Mouse (Mus musculus): ENCODE measurements around the gene Dnajc5.
"Not testable (repeated sequence)": the region's sequence is repeated elsewhere in the genome, so short reads cannot be mapped to it uniquely, and the experiment has no call there.

Gene Dnajc5

DNA sequence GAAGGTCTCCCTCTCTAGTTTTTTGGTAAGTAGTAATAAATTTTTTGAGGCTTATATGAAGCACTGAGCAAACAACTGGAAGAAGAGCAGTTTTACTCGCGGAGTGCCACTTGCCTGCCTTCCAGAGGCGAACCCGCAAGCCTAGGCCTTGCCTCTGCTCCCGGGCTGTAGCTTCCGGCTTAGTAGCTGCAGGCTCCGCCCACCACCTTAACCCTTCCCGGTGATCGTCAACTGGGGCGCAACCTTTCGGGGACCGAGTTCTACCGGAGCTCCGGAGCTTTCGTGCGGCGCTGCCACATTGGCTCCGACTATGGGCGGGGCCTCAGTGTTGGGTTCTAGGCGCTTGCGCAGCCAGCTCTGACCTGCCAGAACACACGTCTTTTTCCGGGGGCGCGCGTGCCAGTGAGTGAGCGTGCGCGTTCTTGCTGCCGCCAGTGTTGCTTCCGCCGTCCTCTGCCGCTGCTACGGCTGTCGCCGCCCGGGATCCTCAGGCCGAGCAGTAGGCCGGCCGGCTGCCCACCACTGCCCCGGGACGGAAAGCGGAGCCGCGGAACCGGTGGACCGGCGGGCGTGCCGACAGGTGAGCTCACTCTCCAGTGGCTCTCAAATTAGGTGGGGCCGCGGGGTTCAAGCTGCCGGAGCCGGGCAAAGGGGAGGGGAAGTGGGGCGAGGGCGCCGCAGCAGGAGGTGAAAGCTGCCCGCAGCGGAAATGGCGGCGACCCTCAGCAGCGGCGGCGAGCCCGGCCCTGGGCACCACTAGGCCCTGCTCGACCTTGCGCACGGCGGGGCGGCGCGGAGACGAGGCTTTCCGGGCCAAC is at the start of gene Dnajc5:
Gene Dnajc5 (plus strand): TSS at position 368 of the 818 bp plus-strand sequence.
- DNase-seq (ENCODE audit: low read depth, low spot score), result peak; percentile 95

- no peak for DNase-seq (ENCODE audit: low read depth, low spot score)
Measured at GRCm38 (mm10) chr2:181471246-181471645, 49.0 kb upstream of the Dnajc5 start.

GRCm38 (mm10) chr2:181472256-181472827 is 47.9 kb upstream of the Dnajc5 start:
- no peak for DNase-seq (ENCODE audit: low read depth, low spot score)

- DNase-seq (ENCODE audit: low read depth, low spot score), result no peak
Measured at GRCm38 (mm10) chr2:181483120-181483519, 37.2 kb upstream of the Dnajc5 start.

DNA sequence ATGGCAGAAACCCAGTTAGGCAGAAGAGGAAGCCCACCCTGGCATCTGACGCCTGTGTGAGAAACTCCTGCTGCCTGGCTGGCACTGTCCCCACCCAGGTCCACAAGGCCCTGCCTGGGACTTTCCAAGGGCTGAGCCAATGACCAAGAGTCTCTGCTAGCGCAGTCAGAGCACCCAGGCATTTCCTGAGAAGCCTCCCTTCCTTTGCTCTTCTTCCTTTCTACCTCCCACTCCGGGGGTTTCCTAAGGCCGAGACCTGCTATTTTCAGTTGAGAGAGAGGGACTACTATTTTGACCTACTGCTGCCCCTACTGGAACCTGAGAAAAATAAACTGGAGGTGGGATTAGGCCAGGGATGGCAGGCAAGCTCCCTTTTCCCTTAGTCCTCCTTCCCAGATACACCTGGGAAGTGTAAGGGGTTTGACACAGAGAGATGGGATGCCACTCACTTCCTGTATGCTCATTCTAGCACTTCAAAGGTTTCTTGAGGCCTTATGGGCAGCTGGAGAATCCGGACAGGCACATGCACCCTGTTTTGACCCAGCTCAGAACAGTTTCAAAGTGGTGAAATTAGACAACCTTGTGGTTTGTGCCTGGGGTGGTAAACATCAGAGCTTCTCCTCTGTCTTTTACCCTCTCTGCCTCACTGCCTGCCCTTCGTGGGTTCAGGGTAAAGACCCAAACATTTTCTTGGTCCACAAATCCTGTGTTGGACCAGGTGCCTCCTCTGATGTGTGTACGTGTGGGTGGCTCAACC is 36.5 kb upstream of the Dnajc5 start:
- DNase-seq (ENCODE audit: low read depth, low spot score), result no peak

- no peak for DNase-seq (ENCODE audit: low read depth, low spot score)
Measured at GRCm38 (mm10) chr2:181484456-181485233, 35.6 kb upstream of the Dnajc5 start.

DNA sequence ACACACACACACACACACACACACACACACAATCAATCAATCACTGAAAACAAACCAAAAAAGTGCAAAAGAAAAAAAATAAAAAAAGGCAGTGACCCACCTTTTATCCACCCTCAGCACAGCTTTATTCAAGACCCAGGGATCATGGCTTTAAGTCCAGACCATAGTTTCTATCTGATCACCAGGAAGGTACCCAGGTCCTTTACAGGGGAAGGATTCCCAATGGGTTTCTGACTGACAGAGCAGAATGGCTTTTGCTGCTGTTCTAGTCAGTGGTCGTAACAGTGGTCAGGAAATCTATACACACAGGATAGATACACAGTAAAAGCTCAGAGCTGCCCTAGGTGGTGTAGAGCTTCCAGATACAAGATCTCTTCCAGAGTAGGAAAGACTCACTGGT is 34.5 kb upstream of the Dnajc5 start:
- DNase-seq (ENCODE audit: low read depth, low spot score), result no peak

- peak; percentile 34 for DNase-seq (ENCODE audit: low read depth, low spot score)
Measured at GRCm38 (mm10) chr2:181487338-181488277, 32.7 kb upstream of the Dnajc5 start.

DNA sequence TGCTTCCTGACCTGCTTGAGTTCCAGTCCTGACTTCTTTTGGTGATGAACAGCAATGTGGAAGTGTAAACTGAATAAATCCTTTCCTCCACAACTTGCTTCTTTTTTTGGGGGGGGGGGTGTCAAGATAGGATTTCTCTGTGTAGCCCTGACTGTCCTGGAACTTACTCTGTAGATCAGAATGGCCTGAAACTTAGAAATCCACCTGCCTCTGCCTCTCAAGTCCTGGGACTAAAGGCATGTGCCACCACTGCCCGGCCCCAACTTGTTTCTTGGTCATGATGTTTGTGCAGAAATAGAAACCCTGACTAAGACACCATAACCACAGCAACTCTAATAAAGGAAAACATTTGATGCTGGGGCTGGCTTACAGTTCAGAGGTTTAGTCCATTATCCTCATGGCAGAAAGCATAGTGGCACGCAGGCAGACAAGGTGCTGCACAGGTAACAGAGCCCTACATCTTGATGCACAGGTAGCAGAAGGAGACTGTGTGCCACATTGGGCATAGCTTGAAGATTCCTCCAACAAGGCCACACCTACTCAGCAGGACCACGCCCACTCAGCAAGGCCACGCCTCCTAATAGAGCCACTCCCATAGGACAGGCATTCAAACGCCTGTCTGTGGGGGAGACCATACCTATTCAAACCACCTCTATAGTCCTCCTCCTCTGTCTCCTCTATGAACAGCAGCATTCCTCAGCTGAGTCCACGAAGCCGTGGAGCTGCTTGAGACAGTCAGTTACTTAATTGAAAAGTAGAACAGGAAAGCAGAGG is 28.7 kb upstream of the Dnajc5 start:
- no peak for DNase-seq (ENCODE audit: low read depth, low spot score)

DNA sequence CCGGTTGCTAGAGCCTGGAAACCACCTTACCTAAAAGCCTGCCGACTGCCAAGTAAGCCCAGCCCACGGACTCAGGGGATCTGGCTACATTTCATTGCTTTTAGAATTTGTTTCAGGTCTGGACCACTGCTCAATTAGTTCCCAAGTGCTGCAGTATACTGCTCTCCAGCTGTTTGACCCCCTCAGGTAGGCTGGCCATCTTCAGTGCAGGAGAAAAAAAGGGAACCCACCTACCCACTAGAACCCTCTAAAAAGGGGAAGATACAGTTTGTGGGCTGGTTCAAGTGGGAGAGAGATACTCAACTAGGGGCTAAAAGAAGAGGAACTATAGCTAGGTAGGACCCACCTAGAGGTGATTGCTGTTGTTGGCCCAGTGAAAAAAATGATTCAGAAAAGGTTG is 28.1 kb upstream of the Dnajc5 start:
- no peak for DNase-seq (ENCODE audit: low read depth, low spot score)

- no peak for DNase-seq (ENCODE audit: low read depth, low spot score)
Measured at GRCm38 (mm10) chr2:181493156-181493927, 26.9 kb upstream of the Dnajc5 start, which contains the start of gene Abhd16b. TSS of gene Abhd16b (plus strand) at chr2:181493206.

- DNase-seq (ENCODE audit: low read depth, low spot score), result no peak
Measured at GRCm38 (mm10) chr2:181494266-181494945, 25.9 kb upstream of the Dnajc5 start.

DNA sequence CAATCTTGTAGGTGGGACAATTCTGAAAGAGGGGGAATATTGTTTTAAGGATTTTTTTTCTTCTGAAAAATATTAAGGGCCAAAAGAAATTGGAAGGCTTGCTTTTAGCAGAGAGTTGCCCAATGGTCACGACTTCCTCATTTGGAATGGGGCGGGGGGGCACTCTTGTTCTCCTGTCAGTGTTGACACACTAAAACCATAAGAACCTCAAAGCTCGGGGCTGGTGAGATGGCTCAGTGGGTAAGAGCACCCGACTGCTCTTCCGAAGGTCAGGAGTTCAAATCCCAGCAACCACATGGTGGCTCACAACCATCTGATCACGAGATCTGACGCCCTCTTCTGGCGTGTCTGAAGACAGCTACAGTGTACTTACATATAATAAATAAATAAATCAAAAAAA is 24.4 kb upstream of the Dnajc5 start:
- DNase-seq (ENCODE audit: low read depth, low spot score), result not testable (repeated sequence)

DNA sequence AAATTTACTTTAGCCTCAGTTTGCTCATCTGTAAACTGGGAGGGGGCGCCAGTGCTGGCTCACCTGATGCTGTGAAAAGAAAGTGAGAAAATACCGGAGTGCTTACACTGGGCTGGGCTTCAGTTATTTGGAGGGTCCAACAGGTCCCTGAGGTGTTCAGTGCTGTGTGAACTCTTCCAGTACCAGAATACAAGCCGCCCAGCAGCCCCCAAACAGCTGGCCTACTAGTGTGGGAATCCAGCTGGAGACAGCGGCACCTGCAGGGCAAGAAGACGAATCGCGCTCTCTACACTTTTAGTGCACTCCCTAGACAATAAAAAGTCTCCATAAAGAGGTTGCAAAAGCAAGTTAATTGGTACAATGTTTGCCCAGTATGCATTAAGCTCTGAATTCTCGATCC is 24.0 kb upstream of the Dnajc5 start:
- peak; percentile 63 for DNase-seq (ENCODE audit: low read depth, low spot score)

GRCm38 (mm10) chr2:181496831-181497547 is 23.3 kb upstream of the Dnajc5 start, which contains the start of gene Tpd52l2:
TSS of gene Tpd52l2 (plus strand) at chr2:181497142.
- DNase-seq (ENCODE audit: low read depth, low spot score), result peak; percentile 96

DNA sequence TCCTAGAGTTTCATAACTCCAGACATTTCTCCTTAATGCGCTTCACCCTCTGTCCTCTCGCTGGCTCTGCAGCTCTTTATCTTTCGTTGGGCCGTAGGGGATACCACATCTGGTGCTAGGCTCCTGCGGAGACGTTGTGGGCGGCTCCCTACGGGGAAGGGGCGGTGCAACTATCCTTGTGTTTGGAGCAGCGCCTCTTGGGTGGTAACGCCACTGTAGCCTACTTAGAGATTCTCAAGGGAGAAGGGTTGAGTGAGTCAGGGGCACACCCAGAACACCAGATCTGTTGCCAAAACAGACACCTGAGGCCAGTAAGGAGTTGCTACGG is 22.8 kb upstream of the Dnajc5 start:
- DNase-seq (ENCODE audit: low read depth, low spot score), result peak; percentile 53

DNA sequence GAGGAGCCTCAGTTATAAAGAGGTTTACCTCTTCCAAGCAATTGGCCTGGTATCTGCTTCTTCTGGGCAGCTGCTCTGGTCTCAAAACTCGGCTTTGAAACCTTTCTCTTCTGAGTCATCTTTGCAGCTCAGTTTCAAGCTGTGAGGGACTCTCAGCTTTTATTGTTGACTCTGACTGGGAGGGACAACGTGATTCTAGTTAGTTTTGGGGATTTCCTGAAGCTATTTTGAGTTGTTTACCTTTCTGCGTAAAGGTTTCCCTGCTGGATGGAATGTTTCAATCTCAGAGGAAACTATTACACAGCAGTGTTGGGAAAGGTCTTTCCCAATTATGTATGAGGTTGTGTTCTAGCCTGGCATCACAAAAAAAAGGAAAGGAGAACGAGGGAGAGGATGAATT is 21.6 kb upstream of the Dnajc5 start:
- no peak for DNase-seq (ENCODE audit: low read depth, low spot score)

DNA sequence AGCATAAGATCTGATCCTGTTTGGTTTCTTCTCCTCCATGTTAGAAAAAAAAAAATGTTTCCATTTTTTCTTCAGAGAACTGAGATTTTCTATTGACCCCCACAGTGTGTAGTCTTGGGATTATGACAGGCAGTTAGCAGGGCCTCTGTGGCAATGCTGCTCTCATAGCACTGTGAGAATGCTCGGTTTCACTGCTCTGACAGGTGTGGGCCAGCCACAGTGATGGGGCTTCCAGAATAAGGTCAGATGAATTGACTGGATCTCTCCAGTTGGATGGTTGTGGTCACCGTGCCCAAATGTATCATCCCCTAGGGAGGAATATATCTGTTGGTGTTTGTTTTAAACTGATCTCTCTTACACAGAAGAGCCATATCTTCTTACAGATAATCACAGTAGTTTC is 11.1 kb upstream of the Dnajc5 start:
- no peak for DNase-seq (ENCODE audit: low read depth, low spot score)
